Mouse (Mus musculus): ENCODE measurements at regions not wholly inside any gene's neighbourhood (a gene's known extent, or its start where the extent isn't known, plus 50 kb on each side); places are given as distances from the start of the nearest gene placed in this dataset.

GRCm38 (mm10) chr11:112125249-112125933 is 656.6 kb upstream of the Sox9 start:
- TF ChIP-seq CTCF (IDR thresholded peaks at IDR 0.05; ENCODE audit: low read depth) = no peak
- no peak for TF ChIP-seq EP300 (IDR thresholded peaks at IDR 0.05; ENCODE audit: low read depth)
